Mouse (Mus musculus) neural tube, embryonic 11.5 days (tissue): ENCODE results near the gene Mtmr12. TPM values are rescaled to one million over a fixed set of nuclear protein-coding genes. Genes with fewer than 3 reads are reported as not detected.

ENCODE experiments used
- ATAC-seq: fragments of 200-750 bp; cut with Nextera tagmentation; 2 replicates; pipeline ENCODE4 v1.8.0; 2017; ENCODE audit warnings: moderate number of reproducible peaks, mild to moderate bottlenecking, moderate TSS enrichment, moderate library complexity; ENCODE audit not compliant: insufficient read depth, low FRiP score, low TSS enrichment
- DNase-seq: peaks from one replicate; pipeline ENCODE4 v3.0.0-alpha.2; 2015; ENCODE audit warnings: low spot score
- H3K27ac ChIP-seq: fragments of 300-500 bp; sonication (generic); 2 replicates; pipeline ENCODE4 v1.5.1; 2014; ENCODE audit warnings: low read depth, mild to moderate bottlenecking, low read length
- H3K27me3 ChIP-seq: fragments of 300-500 bp; sonication (generic); 2 replicates; pipeline ENCODE4 v1.6.1; 2014; ENCODE audit warnings: mild to moderate bottlenecking, low read length, mixed read lengths; ENCODE audit not compliant: control insufficient read depth, insufficient read depth
- H3K36me3 ChIP-seq: fragments of 300-500 bp; sonication (generic); 2 replicates; pipeline ENCODE4 v1.6.1; 2014; ENCODE audit warnings: mild to moderate bottlenecking, low read length, moderate library complexity, mixed read lengths; ENCODE audit not compliant: control insufficient read depth, insufficient read depth
- H3K4me1 ChIP-seq: fragments of 300-500 bp; sonication (generic); 2 replicates; pipeline ENCODE4 v1.6.1; 2014; ENCODE audit warnings: low read length, mixed read lengths; ENCODE audit not compliant: control insufficient read depth, insufficient read depth
- H3K4me2 ChIP-seq: fragments of 300-500 bp; sonication (generic); 2 replicates; pipeline ENCODE4 v1.6.1; 2014; ENCODE audit warnings: low read depth, mild to moderate bottlenecking, moderate library complexity
- H3K4me3 ChIP-seq: fragments of 300-500 bp; sonication (generic); 2 replicates; pipeline ENCODE4 v1.5.1; 2014; ENCODE audit warnings: low read depth, low read length
- H3K9ac ChIP-seq: fragments of 300-500 bp; sonication (generic); 2 replicates; pipeline ENCODE4 v1.6.1; 2014; ENCODE audit warnings: mild to moderate bottlenecking, low read length
- H3K9me3 ChIP-seq: fragments of 300-500 bp; sonication (generic); 2 replicates; pipeline ENCODE4 v1.6.1; 2016; ENCODE audit warnings: low read length; ENCODE audit not compliant: control insufficient read depth
- WGBS: fragments of 180-500 bp; shearing (Covaris S2); extraction: QIAGEN DNeasy Blood & Tissue Kit; methylation state at CpG from one replicate; pipeline ENCODE4 v1.1.7; 2014; 5-methylcytosine and 5-hydroxymethylcytosine counted together
- polyA plus RNA-seq: library from polyadenylated mRNA; unstranded; fragments of >200 nt; fragmentation: Nextera tagmentation; extraction: Ambion mirVana; gene quantifications from 2 replicates; pipeline ENCODE4 v1.2.1, GENCODE M21; 2014

Gene Mtmr12
- polyA plus RNA-seq, 1 experiment from 2014 or later: 17.5 TPM

DNA sequence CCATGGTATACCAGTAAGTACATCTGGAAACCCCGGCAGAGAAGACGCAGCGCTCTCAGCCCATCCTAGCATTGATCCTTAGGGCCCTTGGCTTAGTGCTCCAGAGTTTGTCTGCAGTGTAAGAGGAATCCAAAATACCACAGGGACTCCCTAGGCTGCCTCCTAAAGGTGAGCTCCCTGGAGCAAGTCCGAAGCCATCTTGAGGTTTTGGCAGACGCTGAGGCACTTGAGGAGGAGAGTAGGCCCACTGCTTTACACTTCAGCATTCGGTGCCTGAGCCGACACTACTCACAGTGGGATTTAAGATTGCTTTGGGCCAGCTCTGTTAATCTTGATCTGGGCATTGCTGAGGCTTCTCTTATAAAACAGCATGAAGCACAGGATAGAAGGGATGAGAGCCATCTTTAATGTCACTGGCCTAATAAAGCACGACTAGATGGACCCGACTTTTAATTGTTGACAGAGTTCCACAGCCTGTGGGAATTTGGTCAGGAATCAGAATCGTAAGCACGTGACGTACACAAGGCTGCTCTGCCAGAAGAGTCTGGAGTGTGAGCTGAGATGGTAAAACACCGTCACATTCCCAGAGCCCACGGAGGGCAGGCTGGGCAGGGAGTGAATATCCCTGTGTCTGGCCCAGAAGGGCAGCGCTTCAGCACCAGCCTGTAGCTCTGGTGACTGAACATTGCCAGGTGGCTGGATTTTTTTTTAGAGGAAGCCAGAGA, 46.8 kb downstream of the Mtmr12 start:
- Histone ChIP-seq H3K9ac (no peak overlapping the region), H3K36me3 (peaks cover 5% of the 10 kb centered on the region), H3K27ac (no peak overlapping the region), H3K4me2 (no peak overlapping the region), H3K9me3 (no peaks in the 10 kb centered on the region), H3K4me3 (no peak overlapping the region), H3K27me3 (no peaks in the 10 kb centered on the region), H3K4me1 (no peaks in the 10 kb centered on the region)
- ATAC-seq (no peak), DNase-seq (no peak)
- 93% methylated on average over 15 of the region's 15 CpGs for WGBS

GRCm38 (mm10) chr15:12252141-12252489, 47.3 kb downstream of the Mtmr12 start:
- no peaks in the 10 kb centered on the region for H3K27me3 ChIP-seq
- H3K4me3 ChIP-seq: no peak overlapping the region
- no peaks in the 10 kb centered on the region for H3K9me3 ChIP-seq
- H3K4me1 ChIP-seq: no peaks in the 10 kb centered on the region
- no peak overlapping the region for H3K4me2 ChIP-seq
- H3K9ac ChIP-seq: no peak overlapping the region
- WGBS: 93% methylated on average over 2 of the region's 2 CpGs
- H3K36me3 ChIP-seq: peaks cover 6% of the 10 kb centered on the region
- ATAC-seq (no peak), DNase-seq (no peak)
- H3K27ac ChIP-seq: no peak overlapping the region

GRCm38 (mm10) chr15:12257730-12258494, 53.1 kb downstream of the Mtmr12 start:
- H3K4me3 ChIP-seq: no peak overlapping the region
- H3K4me1 ChIP-seq: no peaks in the 10 kb centered on the region
- H3K27ac ChIP-seq: no peak overlapping the region
- H3K9me3 ChIP-seq: no peaks in the 10 kb centered on the region
- WGBS: 91% methylated on average over 16 of the region's 16 CpGs
- peaks cover 14% of the 10 kb centered on the region for H3K36me3 ChIP-seq
- no peaks in the 10 kb centered on the region for H3K27me3 ChIP-seq
- no peak for DNase-seq
- H3K9ac ChIP-seq: no peak overlapping the region
- no peak overlapping the region for H3K4me2 ChIP-seq
- no peak for ATAC-seq

GRCm38 (mm10) chr15:12263056-12263455, 58.2 kb downstream of the Mtmr12 start:
- H3K4me2 ChIP-seq: no peak overlapping the region
- H3K9me3 ChIP-seq: no peaks in the 10 kb centered on the region
- no peak overlapping the region for H3K4me3 ChIP-seq
- H3K36me3 ChIP-seq: peaks cover 20% of the 10 kb centered on the region
- H3K4me1 ChIP-seq: no peaks in the 10 kb centered on the region
- no peak overlapping the region for H3K9ac ChIP-seq
- DNase-seq (no peak), ATAC-seq (no peak)
- H3K27me3 ChIP-seq: no peaks in the 10 kb centered on the region
- 76% methylated on average over 3 of the region's 3 CpGs for WGBS
- no peak overlapping the region for H3K27ac ChIP-seq

DNA sequence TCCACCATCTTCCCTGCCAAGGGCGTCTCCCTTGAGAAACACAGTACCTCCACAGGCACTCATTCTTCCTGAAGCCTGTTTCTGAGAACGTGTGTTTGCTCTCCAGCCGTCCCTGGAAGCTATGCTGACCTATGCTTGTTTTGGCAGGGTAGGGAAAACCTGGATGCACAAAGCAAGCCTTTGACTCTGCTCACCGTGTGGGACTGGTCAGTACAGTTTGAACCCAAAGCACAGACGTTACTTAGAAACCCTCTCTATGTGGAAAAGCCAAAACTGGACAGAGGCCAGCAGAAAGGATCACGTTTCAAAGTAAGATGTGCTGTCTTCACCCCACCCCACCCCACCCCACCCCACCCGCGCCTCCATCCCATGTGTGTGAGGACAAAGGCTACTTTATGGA, 61.6 kb downstream of the Mtmr12 start:
- Histone ChIP-seq H3K4me3 (no peak overlapping the region), H3K9me3 (no peaks in the 10 kb centered on the region), H3K4me1 (no peaks in the 10 kb centered on the region), H3K27ac (no peak overlapping the region), H3K27me3 (no peaks in the 10 kb centered on the region), H3K9ac (no peak overlapping the region), H3K4me2 (no peak overlapping the region), H3K36me3 (peaks cover 21% of the 10 kb centered on the region)
- WGBS: 65% methylated on average over 8 of the region's 8 CpGs
- no peak for ATAC-seq
- no peak for DNase-seq

DNA sequence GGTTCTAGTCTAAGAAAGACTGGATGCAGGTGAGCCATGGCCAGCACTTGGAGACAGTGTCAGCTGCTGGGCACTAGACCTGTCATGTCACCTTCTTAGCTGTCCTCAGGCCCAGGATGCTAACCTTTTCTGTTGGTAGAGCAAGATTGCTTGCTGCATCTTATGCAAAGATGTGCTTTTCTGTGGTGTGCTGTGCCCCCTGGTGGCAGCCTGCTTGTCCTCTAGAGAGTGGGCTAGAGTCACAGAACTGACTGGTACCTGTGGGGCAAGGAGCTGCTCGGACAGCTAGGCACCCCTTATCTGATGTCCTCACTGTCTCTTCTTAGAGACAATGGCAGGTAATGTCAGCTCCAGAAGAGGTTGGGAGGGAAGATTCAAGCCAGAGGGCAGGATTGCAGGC, 63.2 kb downstream of the Mtmr12 start:
- DNase-seq: peak; percentile 74
- H3K36me3 ChIP-seq: peaks cover 16% of the 10 kb centered on the region
- H3K4me1 ChIP-seq: no peaks in the 10 kb centered on the region
- H3K27me3 ChIP-seq: no peaks in the 10 kb centered on the region
- no peak overlapping the region for H3K9ac ChIP-seq
- no peaks in the 10 kb centered on the region for H3K9me3 ChIP-seq
- 48% methylated on average over 1 of the region's 1 CpGs for WGBS
- H3K4me3 ChIP-seq: no peak overlapping the region
- no peak overlapping the region for H3K27ac ChIP-seq
- no peak for ATAC-seq
- H3K4me2 ChIP-seq: no peak overlapping the region

DNA sequence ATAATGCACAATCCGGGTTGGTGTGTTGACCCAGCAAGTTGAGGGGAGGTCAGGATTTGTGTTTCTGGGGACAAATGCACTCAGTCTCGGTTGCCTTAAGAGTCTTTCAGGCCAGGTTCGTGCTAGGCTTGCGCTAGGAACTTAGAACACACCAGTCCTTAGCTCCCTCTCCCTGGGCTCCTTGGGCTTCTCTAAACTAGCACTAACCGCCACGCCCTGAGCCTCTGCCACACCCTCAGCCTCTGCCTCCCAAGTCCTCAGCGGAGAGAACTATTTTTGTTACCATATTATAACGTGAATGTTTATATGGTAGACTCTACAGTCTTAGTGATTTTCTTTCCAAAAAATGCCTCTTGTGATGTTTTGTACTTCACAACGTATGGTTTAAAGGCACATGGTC, 66.5 kb downstream of the Mtmr12 start:
- H3K4me2 ChIP-seq: no peak overlapping the region
- no peaks in the 10 kb centered on the region for H3K27me3 ChIP-seq
- H3K27ac ChIP-seq: no peak overlapping the region
- ATAC-seq: no peak
- no peak for DNase-seq
- no peaks in the 10 kb centered on the region for H3K9me3 ChIP-seq
- no peaks in the 10 kb centered on the region for H3K4me1 ChIP-seq
- H3K4me3 ChIP-seq: no peak overlapping the region
- H3K36me3 ChIP-seq: peaks cover 5% of the 10 kb centered on the region
- no peak overlapping the region for H3K9ac ChIP-seq
- 89% methylated on average over 9 of the region's 9 CpGs for WGBS

DNA sequence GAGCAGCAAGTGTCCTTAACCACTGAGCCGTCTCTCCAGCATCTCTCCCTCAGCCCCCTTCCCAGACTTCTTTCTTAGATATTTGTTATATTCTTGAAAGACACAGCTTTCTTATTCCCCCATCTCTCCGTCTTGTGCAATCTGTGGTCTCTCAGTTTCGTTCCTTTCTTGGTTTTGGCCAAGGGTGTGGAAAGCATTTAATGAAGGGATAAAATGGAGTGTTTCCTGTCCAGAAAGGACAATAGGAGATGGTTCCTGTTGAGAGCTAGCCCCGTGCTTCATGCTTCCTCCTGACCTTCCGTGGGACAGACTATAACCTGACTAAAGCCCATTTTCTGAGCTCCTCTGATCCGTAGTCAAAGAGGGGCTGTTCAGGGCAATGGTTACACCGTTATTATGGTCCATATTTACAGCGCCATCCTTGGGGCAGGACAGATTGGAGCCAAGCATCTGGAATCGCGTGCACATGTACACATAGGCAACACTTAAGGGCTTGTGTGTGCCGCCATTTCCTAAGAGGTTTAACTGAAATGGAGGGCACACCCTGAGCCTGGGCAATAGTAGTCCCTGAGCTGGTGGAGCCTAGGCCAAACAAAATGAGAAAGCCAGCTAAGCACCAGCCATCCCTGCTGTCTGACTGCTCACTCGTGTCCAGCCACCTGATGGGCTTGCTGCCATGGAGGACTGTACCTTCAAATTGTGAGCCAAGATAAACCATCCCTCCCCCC, 68.7 kb downstream of the Mtmr12 start:
- no peak overlapping the region for H3K27ac ChIP-seq
- no peak overlapping the region for H3K9ac ChIP-seq
- no peaks in the 10 kb centered on the region for H3K9me3 ChIP-seq
- H3K4me3 ChIP-seq: no peak overlapping the region
- peak; percentile 35; the same call in 1 of the 2 replicates for ATAC-seq
- no peaks in the 10 kb centered on the region for H3K27me3 ChIP-seq
- H3K36me3 ChIP-seq: peaks cover 5% of the 10 kb centered on the region
- no peak overlapping the region for H3K4me2 ChIP-seq
- 84% methylated on average over 12 of the region's 12 CpGs for WGBS
- H3K4me1 ChIP-seq: no peaks in the 10 kb centered on the region
- DNase-seq: no peak
